Mouse (Mus musculus) brain, embryonic 14.5 days (tissue): ENCODE results near the gene Hes7.

ENCODE experiments used
- CTCF ChIP-seq: fragments of 200-500 bp; IDR thresholded peaks from 2 replicates; pipeline ENCODE4 v1.5.1; 2012; ENCODE audit warnings: inconsistent platforms, mild to moderate bottlenecking, moderate library complexity, borderline replicate concordance; ENCODE audit not compliant: insufficient read depth, insufficient read length; ENCODE audit errors: extremely low read depth
- POLR2A ChIP-seq: fragments of 200-500 bp; IDR thresholded peaks from 2 replicates; pipeline ENCODE4 v1.6.1; 2012; ENCODE audit warnings: mild to moderate bottlenecking, inconsistent platforms, borderline replicate concordance; ENCODE audit not compliant: poor library complexity, insufficient read depth, insufficient read length, severe bottlenecking; ENCODE audit errors: extremely low read depth

- TF ChIP-seq POLR2A (no peak), CTCF (no peak)
These were observed 19.4 kb upstream of the Hes7 start for GRCm38 (mm10) chr11:69100639-69101360.
